Mouse (Mus musculus): ENCODE results near the gene Cdc42ep4.

Cdc42ep4 gene

DNA sequence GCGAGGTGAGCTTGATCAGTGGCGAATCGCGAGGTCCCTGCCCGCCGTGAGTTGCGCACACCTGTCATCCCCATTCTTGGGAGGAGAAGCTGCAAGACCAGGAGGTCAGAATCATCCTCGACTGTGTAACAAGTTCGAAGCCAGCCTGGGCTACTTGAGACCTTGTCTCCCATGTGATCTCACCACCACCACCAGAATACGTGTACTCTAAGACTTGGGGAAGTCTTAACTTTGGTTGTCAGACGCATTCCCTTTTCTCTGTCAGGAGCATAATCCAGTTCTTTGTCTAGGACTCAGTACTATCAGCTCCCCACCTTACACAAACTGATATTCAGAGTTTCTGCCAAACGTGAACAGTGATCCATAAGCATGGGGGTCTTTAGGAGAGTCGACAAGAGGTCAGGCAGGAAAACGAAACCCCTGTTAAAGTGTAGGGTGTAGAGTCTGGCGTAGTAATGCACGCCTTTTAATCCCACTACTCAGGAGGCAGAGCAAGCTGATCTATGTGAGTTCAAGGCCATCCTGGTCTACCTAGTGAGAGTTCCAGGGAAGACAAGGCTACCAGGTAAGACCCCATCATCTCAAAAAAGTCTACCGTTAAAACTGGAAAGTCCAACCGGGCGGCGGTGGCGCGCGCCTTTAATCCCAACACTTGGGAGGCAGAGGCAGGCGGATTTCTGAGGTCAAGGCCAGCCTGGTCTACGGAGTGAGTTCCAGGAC, 66.8 kb downstream of the Cdc42ep4 start:
- in situ Hi-C loops (cut with MboI, MseI): no loop called here

DNA sequence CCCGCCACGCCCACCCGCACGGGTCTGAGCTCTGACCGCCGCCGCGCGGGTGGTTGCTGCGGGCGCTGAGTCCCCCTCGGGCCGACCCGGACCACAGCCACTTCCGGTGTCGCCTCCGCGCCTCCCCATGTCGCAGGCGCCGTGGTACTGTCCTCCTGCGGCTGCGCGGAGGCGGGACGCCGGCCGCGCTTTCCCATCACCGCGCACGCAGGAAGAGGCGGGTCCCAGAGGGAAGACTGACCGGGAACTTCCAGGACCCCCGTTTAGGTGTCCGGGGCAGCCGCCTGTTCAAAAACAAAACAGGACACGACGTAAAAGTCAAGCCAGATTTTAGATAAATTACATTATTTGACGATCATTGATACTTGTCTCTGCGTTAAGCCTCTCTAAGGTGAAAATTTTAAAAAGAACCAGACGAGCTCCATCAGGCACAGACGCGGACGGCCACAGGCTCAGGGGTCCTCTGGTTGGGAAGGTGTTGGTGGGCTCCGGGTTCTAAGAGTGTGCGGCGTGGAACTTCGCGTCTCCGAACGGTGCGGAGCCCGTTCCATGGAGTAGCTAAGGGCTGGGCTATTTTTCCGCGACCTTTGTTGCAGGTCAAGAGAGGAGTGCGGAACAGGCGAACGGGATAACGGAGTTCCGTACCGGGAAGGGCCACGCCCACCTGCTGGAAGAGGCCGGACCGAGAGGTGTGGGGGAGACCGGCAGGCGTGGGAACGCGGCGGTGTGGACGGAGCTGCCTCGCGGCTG, 67.5 kb downstream of the Cdc42ep4 start, which contains the start of the genes Fam104a and D11Wsu47e:
Fam104a (minus strand) TSS at position 199 of the 750 bp plus-strand sequence.
D11Wsu47e (plus strand) TSS at position 456 of the 750 bp plus-strand sequence.
- in situ Hi-C loops (cut with MboI, MseI): no loop called here

DNA sequence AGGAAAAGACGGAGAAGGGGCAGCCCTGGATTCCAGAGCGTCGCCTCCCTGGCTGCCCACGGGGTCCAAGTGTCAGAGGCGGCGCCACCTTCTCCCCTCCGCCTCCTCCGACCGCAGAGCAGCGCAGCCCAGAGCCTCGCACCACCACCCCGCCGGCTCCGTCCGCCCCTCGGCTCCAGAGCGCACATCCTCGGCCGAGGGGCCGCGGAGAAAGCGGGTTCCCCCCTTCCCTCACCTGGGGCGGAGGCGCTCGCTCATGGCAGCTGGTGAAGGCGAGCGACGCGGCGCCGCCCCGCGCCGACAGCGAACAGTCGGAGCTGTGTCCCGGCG, 68.1 kb downstream of the Cdc42ep4 start:
- in situ Hi-C loops (cut with MboI, MseI): no loop called here

DNA sequence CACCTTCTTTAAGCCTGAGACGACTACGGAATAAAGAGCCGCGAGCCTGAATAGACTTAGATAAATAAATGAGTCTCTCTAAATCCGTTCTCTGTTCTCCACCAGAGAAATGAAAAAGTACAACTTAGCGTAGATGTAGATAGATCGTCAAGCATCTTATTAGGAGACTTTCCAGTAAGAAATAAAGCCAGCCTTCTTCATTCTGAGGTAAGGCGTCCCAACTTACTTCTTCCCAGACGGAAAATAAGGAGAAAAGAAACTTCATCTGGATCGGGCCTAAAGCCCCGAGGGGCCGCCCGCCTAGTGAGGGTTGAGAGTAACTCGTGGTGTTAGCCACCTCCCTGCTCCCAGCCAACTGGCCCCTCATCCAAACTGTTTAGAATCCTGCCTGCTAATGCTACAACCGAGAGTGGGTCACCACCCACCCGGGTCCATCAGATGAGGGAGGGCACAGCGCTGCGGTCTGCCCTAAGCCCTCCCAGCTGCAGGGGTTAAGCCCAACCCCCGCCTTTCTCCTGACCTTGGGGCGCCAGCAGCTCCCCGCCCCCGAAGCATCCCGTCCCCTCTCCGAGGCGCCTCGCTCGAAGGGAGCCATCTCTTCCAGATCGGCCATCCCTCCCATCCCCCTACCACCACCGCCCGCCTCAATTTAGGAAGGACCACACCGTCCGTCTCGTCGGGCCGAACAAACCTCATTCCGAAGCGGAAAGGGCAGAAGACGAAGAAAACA, 68.6 kb downstream of the Cdc42ep4 start:
- in situ Hi-C loops (cut with MboI, MseI): no loop called here

DNA sequence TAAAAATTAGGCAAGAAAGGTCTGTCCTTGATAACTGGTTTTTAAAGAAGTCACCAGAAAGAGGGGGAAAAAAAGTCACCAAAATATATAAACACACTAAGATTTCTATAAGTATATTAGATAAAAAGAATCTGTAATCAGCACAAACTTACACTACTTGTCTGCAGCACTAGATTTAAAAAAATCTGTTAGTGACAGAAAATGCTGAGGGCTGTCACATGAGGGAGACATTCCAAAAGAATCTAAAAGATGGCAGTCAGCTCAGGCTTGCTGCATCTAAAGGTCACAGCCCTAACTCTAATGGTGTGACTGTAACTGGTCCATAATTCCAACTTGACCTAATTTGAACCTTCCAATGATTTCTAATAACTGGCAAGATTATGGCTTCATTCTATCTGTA, 69.7 kb downstream of the Cdc42ep4 start:
- in situ Hi-C loops (cut with MboI, MseI): no loop called here

DNA sequence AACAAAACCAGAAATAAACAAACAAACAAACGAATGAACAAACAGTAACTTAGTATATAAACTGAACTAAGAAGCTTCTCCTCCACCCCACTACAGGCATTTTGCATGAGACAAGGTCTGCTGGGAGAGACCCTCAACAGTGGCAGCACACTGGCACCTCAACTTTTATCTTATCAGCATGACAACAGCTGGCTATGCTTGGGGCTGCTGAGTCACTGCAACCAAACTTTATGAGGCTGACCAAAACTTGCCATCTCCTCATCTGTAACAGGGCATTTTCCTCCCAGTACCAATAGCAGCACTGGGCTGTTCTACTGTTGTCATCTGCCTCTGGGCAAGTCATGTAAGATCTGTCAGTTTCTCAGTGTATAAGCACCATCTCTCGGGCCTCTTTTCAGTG, 70.7 kb downstream of the Cdc42ep4 start:
- in situ Hi-C loops (cut with MboI, MseI): no loop called here

DNA sequence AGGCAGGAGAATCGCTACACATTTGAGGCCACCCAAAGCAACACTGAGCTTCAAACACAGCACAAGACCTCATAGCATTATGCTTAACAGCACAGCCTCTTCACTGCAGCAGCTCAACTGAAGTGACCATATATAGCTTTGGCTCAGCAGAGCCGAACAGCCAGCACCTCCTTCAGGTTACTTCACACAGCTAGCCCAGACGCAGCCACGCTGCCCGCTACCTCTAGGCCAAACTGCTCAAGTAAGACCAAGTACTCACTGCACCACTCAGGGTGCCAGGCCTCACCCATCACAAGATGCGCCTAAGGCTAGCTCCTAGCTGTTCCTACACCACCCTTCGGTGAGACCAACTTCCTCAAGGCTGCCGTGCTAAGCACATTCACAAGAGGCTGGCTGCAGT, 73.3 kb downstream of the Cdc42ep4 start:
- in situ Hi-C loops (cut with MboI, MseI): no loop called here

DNA sequence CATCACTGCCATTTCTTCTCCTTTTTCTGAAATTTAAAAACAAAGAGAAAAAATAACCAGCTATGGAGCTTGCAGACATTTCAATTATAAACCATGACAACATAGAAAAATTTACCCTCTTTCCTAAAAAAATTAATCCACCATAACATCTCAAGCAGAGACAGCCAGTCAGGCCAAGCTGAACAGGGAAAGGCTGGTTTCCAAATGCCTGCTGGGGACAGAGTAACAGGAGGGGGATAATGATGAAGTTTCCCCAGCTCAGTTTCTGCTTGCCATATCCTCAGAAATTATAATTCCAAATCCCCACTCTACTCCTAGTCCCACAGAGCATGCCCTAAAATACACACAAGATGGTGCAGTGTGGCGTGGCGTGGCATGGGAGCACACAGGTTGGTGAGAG, 74.3 kb downstream of the Cdc42ep4 start:
- in situ Hi-C loops (cut with MboI, MseI): no loop called here
